Mouse (Mus musculus) bone marrow, adult 2 months (tissue): ENCODE measurements around the gene Abca1.

Source experiments
- CTCF ChIP-seq: fragments of 200-500 bp; IDR thresholded peaks from 2 replicates; pipeline ENCODE4 v1.5.1; 2011; ENCODE audit warnings: low read length, control low read depth; ENCODE audit not compliant: control insufficient read depth, insufficient read depth
- POLR2A ChIP-seq: fragments of 200-500 bp; IDR thresholded peaks from 2 replicates; pipeline ENCODE4 v1.6.1; 2011; ENCODE audit warnings: low read depth, mild to moderate bottlenecking, control low read depth, low read length, borderline replicate concordance; ENCODE audit not compliant: control insufficient read depth

DNA sequence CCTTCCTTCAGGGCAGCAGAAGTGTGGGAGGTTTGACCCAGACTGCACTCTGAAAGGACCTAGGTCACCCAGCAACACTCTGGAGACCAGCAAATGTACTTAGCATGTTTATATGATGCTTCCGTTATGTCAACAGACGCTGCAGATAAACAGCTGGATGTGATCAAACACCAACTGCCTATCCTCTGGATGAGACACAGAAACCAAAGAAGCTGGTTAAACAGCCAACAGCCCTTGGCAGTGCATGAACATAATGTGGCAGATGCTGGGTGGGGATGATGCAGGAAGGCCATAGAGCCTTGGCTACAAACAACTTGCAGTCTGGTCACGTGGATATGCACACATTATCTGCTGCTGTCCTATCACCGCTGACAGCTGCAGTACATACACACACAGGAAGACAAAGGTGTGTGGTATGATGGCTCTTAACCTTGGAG, 47.8 kb downstream of the Abca1 start:
- no peak for TF ChIP-seq CTCF
- no peak for TF ChIP-seq POLR2A
